Mouse (Mus musculus) olfactory bulb, adult 2 months (tissue): ENCODE measurements around the gene Rd3l.

Experiments used
- CTCF ChIP-seq: fragments of 200-500 bp; IDR thresholded peaks from 2 replicates; pipeline ENCODE4 v1.5.1; 2012; ENCODE audit warnings: low read depth, mild to moderate bottlenecking, low read length, moderate library complexity; ENCODE audit not compliant: insufficient read depth
- POLR2A ChIP-seq: fragments of 200-500 bp; IDR thresholded peaks from 2 replicates; pipeline ENCODE4 v1.6.1; 2012; ENCODE audit warnings: mild to moderate bottlenecking, low read depth, low read length, moderate library complexity; ENCODE audit not compliant: insufficient read depth

- TF ChIP-seq POLR2A (no peak), CTCF (no peak)
Measured at GRCm38 (mm10) chr12:111933971-111934370, 47.1 kb downstream of the Rd3l start.
